Mouse (Mus musculus) gastrocnemius, adult 18-20 months (tissue): ENCODE measurements around the gene Ivd. TPM values are rescaled to one million over a fixed set of nuclear protein-coding genes. Genes with fewer than 3 reads are reported as not detected.
A peak's percentile ranks its signal among the peaks of the same experiment; 100 is the strongest.

Source experiments
- DNase-seq: peaks from one replicate; pipeline ENCODE4 v3.0.0; 2021; ENCODE audit warnings: low spot score
- total RNA-seq, 2 experiments: library from RNA; stranded (reverse); gene quantifications; 2 replicates each; pipeline ENCODE4 v1.2.3; 2021

Ivd gene
- total RNA-seq, 2 experiments from 2014 or later = 122 to 164 TPM

DNA sequence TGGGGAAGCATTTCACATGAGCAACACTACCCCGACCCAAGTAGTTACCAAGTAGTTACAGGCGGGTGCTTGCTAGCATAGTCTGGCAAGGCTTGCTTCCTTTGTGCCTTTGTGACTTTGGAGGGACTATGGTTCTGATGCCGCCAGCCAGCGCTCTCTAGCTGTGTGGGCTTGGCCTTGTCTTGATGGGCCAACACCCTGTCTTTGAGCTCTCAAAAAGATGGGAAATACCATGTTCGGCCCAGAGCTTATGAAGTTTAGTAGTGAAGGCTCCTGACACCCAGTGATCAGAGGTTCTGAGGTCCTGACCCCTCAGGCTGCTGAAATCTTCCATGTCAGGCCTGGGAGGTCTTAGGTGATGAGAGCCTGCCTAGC is 44.4 kb downstream of the Ivd start:
- no peak for DNase-seq

DNA sequence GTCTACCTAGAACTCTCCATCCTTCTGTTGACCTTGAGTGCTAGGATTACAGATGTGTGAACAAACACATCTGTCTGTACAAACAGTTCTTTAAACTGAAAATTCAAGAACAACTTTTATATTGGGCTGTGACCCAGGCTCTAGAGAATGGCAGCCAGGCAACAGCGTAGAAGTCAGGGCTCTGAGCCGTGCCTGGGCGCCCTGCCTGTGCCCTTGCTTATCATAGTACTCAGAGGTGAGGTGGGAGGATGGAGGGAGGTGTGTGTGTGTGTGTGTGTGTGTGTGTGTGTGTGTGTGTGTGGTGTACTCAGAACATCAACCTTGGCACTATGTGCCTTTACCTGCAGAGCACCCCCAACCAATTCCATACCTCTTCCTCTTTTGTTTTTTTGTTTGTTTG is 46.0 kb downstream of the Ivd start:
- DNase-seq = no peak

DNA sequence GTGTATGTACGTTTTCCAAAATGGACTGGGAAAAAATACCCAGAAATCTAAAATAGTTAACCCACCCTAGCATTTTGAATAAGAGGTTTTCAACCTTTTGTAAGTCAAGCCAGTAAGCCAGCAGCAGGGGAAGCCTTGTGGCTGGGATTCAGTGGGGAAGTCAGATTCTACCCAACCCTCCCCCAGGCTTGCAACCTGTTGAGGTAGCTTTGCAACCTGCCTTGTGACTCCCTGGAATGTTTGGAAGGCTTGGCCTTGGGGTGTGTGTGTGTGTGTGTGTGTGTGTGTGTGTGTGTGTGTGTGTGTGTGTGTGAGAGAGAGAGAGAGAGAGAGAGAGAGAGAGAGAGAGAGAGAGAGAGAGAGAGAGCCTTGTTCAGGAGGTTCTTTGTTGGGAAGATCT is 47.4 kb downstream of the Ivd start:
- no peak for DNase-seq

DNA sequence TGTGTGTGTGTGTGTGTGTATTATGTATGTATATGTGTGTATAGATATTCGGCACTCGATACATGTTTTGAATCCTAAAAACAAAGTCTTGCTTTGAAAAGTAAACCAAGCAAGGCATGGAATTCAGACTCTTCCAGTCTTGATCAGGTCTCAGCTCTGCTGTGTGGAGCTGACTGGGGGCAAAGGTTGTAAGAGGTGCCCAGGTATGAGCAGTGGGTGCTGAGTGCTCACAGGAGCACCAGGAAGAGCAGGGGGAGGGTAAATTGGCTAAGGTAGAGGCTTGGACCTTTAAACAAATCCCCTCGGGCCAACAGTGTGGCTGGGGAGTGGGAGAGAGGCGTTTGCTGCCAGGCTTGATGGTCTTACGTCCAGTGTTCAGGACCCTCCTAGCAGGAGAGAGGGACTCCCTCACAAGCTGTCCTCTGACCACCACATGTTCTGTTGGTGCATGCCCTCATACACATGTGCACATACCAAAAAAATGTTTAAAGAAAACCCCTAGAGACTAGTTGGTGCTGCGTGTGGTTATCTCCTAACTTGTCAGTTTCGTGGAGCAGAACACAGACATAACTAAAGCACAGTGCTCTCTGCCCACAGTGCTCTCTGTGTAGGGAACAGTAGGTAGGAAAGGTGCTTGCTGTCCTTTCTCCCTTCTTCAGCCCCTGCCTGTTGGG is 49.0 kb downstream of the Ivd start:
- no peak for DNase-seq

DNA sequence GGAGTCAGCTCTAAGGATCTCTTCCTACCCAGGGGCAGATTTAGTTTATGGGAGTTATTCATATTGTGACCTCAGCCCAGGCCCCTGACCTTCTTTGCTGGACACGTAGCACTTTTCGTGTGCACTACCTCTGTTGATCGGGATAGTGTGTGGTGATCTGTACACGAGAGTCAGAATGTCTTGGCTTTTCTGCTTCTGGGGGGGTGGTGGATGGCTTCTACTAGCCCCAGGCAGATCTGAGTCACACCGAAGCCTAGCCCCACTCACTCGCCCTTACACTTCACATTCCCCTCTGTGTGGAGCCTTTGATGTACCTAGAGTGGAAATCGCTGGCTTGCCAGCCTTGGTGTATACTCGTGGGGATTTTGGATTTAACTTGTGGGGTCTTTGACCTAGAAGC is 51.0 kb downstream of the Ivd start:
- DNase-seq = no peak

DNA sequence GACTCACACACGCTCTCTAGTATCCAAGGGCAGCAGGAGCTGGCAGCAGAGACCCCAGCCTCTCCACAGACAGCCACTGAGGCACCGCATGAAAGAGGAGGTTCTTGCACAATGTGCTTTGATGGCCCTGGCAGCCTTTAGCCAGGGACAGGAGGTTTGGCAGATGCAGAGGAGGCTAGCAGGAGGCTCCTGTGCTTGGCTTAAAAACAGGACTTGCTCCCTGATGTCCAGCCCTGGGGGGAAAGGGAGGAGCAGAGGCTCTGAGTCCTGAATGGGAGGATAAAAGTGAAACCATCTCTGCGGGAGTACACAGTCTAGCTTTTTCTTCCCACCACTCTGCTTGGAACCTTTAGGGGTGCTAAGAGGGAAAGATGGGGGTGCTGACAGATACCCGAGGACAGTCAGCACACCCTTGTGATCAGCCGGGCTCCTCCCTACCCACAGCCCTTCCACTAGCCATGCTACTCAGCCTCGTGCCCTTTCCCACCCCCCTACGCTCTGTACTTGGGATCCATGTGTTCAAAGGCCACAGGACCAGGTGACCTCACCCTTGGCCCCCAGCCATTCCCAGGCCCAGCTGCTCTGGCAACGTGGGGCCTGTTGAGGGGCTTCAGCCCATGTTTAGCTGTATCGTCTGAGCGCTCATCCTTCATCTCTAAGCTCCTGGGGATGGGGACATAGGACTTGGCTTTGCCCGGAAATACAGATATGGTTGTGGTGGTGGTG is 52.0 kb downstream of the Ivd start:
- no peak for DNase-seq

DNA sequence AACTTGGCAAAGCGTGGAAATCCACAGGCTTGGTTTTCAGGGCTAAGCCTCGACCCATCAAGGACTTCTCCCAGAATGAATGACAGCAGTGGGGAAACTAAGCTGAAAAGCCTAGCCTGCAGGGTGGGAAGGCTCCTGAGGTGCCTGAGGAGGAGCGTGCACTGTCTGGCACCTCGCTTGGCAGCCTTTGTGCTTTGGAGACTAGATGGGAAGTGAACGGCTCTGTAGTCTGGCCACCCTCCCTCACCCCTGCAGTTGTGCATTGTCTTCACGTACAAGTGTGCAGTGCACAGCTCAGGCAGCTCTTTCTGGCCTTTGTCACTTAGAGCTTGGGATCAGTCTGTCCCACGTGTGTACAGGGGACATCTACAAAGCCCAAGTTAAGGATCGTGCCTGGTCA is 52.9 kb downstream of the Ivd start:
- DNase-seq = no peak

DNA sequence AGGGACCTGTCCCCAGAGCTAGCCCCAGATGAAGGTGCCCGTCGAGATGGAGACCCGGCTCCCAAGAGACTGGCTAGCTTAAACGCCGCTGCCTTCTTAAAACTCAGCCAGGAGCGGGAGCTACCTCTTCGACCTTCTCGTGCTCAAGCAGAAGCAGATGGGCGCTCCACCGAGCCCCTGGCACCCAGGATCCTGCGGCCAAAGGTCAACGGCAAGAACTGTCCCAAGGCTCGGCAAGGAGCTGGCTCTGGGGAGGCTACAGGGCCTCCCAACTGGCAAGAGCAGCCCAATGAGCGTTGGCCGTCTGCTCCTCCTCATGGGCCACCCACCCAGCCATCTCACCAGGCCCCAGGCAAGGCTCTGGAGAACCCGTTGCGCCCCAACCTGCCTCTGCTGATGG is 54.7 kb downstream of the Ivd start:
- no peak for DNase-seq

DNA sequence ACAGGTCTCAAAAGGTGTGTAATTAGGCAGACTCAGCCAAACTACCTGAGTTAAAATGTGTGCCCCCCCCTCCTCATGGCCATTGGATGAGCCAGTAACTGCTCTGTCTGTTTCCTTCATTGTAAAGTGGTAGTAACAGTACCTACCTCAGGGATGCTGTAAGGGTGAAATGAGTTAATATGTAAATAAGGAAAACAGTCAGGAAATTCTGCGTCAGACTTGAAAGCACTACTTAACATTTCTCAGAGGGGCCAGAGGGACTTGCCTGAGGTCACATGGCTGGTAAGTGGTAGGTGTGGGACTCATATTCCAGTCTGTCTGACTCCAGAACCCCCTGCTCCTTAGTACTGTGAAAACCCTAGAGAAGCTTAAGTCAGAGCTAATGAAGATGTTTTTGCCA is 56.8 kb downstream of the Ivd start:
- no peak for DNase-seq

DNA sequence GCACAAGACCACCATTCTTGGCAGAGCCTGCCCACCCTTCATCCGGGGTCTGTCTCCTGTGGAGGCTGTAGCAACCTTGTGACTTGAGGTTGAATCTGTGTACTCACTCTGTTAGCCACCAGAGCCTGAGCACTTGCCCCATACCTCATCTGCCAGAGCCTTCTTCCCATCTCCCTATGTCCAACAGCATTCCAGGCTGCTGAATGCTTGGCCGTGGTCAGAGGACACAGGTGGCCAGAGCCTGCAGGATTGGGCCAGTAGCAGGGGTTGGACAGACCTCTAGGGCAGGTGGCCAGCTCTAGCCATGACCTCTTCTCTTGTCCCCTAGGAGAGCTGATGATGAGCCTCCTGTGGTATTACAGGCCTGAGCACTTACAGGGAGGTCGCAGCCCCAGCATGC is 58.7 kb downstream of the Ivd start:
- no peak for DNase-seq

DNA sequence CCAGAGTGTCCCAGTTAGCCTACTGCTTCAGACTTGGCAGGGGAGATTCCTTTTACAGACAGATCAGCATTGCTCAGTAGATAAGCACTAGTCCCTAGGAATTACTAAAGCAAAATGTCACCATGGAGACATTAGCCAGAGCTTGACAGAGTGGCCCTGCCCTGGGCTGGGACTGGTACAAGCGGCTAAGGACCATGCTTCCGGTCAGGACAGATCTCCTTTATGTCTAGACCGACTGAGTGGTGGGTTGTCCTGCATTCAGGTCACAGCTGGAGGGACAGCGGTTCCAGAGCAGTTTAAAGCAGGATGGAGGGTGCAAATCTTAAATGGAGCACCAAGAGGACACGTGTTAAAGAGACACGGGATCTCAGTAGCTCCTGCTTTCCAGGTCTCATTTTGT is 64.2 kb downstream of the Ivd start:
- DNase-seq = no peak

DNA sequence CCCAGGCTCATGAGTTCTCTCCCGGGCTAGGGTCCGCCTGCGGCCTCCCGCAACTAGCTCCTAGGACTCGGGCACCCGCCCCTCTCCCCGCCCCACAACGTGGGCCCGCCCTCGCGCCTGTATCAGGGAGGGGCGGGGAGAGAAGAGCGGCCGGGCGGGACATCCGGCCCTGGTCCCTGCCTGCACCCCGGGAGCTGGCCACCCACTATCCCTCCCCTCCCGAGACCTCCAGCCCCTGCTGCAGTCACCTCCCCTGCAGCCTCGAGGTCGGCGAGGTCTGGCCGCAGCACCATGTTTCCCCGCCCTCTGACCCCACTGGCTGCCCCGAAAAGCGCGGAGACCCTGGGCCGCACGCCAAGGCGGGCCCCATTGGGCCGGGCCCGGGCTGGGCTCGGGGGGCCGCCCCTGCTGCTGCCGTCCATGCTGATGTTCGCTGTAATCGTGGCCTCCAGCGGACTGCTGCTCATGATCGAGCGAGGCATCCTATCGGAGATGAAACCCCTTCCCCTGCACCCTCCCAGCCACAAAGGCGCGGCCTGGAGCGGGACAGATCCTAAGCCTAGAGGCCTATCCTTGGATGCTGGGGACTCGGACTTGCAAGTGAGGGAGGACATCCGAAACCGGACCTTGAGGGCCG is 64.7 kb downstream of the Ivd start, which contains the start of gene Chst14:
Gene Chst14 (plus strand): TSS at position 136 of the 637 bp plus-strand sequence.
- DNase-seq = peak; percentile 68

DNA sequence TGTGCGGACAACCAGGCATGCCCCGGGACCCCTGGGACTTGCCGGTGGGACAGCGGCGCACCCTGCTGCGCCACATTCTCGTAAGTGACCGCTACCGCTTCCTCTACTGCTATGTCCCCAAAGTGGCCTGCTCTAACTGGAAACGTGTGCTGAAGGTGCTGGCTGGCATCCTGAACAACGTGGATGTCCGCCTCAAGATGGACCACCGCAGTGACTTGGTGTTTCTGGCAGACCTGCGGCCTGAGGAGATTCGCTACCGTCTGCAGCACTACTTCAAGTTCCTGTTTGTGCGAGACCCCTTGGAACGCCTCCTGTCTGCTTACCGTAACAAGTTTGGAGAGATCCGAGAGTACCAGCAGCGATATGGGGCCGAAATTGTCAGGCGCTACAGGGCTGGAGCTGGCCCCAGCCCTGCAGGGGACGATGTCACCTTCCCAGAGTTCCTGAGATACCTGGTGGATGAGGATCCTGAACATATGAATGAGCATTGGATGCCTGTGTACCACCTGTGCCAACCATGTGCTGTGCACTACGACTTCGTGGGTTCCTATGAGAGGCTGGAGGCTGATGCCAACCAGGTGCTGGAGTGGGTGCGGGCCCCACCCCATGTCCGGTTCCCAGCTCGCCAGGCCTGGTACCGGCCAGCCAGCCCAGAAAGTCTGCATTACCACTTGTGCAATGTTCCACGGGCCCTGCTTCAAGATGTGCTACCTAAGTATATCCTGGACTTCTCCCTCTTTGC is 65.4 kb downstream of the Ivd start:
- no peak for DNase-seq

Other genes starting within 250 kb of the Ivd start
- gene Pak6, start 198.7 kb upstream of the Ivd start, total RNA-seq = not detected
- gene Ankrd63, start 158.0 kb upstream of the Ivd start, total RNA-seq = not detected
- under 1 TPM; 0.12 to 0.23 TPM for gene Plcb2, start 133.5 kb upstream of the Ivd start, total RNA-seq
- gene Inafm2, start 116.2 kb upstream of the Ivd start, total RNA-seq = 1 to 10 TPM; 5.3 TPM
- gene Ccdc9b, start 99.3 kb upstream of the Ivd start, total RNA-seq = 10 to 100 TPM; 14.4 to 16.6 TPM
- gene Phgr1, start 89.2 kb upstream of the Ivd start, total RNA-seq = not detected
- gene Disp2, start 82.2 kb upstream of the Ivd start, total RNA-seq = under 1 TPM in 1 of 2 experiments, not detected in 1; 0.02 TPM
- under 1 TPM; 0.07 to 0.55 TPM for gene Knstrn, start 48.0 kb upstream of the Ivd start, total RNA-seq
- 1 to 10 TPM; 4.5 to 6.0 TPM for gene Bahd1, start 38.4 kb downstream of the Ivd start, total RNA-seq
- 1 to 10 TPM; 1.7 to 2.3 TPM for gene Chst14, start 64.5 kb downstream of the Ivd start, total RNA-seq
- gene Ccdc32, start 167.4 kb downstream of the Ivd start, total RNA-seq = 1 to 10 TPM; 3.6 to 3.9 TPM
- gene Rpusd2, start 172.8 kb downstream of the Ivd start, total RNA-seq = 1 to 10 TPM; 2.5 to 3.2 TPM
- under 1 TPM; 0.05 to 0.27 TPM for gene Knl1, start 185.2 kb downstream of the Ivd start, total RNA-seq